Mouse (Mus musculus) gastrocnemius, adult 2 months (tissue): ENCODE data around the gene Rps6ka6. TPM values are rescaled to one million over a fixed set of nuclear protein-coding genes. Genes with fewer than 3 reads are reported as not detected.

ENCODE experiments used
- DNase-seq: peaks from one replicate; pipeline ENCODE4 v3.0.0; 2022
- H3K27ac ChIP-seq: fragments of 200-600 bp; 2 replicates; pipeline ENCODE4 v1.8.1; 2022; ENCODE audit warnings: mild to moderate bottlenecking
- H3K4me3 ChIP-seq: fragments of 200-600 bp; 2 replicates; pipeline ENCODE4 v1.8.1; 2022; ENCODE audit warnings: mild to moderate bottlenecking, moderate library complexity
- CTCF ChIP-seq: fragments of 200-600 bp; IDR thresholded peaks from 2 replicates; pipeline ENCODE4 v1.8.1; 2022; ENCODE audit warnings: antibody characterized with exemption, mild to moderate bottlenecking, moderate library complexity
- intact Hi-C: fragments of 180-260 bp; cut with DNase I; formaldehyde crosslinking; loops from one replicate; pipeline ENCODE4 v1.15.1; 2025
- long read RNA-seq, 2 experiments: library from polyadenylated mRNA; stranded (forward); transcript quantifications; one replicate each; pipeline ENCODE4 v2.0.0; 2021
- total RNA-seq, 2 experiments: library from RNA; stranded (reverse); gene quantifications; 2 replicates each; pipeline ENCODE4 v1.2.3; 2021

Gene Rps6ka6
- under 1 TPM; 0.13 to 0.75 TPM for total RNA-seq
- long read RNA-seq, experiment 1, result 0 reads
- long read RNA-seq, experiment 2, partial matches to known transcripts, result 0 of 1 reads
- long read RNA-seq, experiment 2, other reads (novel, unspliced or antisense), result 1 of 1 reads

- no peak within 1 kb of the TSS for H3K4me3 ChIP-seq
- DNase-seq, result no peak
- intact Hi-C loops, result no loop called here
Observed at GRCm38 (mm10) chrX:111537859-111538258, at the start of gene Rps6ka6. Gene Rps6ka6, minus strand, starts transcription at chrX:111537959.

GRCm38 (mm10) chrX:111577044-111577443 is 39.3 kb upstream of the Rps6ka6 start:
- no peak for DNase-seq
- no peak overlapping the region for H3K27ac ChIP-seq
- TF ChIP-seq CTCF, result no peak
- H3K4me3 ChIP-seq, result no peak overlapping the region
- intact Hi-C loops, result no loop called here

More at GRCm38 (mm10) chrX:111537859-111538258, at the start of gene Rps6ka6:
- H3K27ac ChIP-seq, result no peak within 1 kb of the TSS
- no peak for TF ChIP-seq CTCF

- DNase-seq, result no peak
- Histone ChIP-seq H3K27ac (no peak overlapping the region), H3K4me3 (no peak overlapping the region)
- intact Hi-C loops, result no loop called here
- no peak for TF ChIP-seq CTCF
Observed at GRCm38 (mm10) chrX:111518206-111518605, 19.6 kb downstream of the Rps6ka6 start.

GRCm38 (mm10) chrX:111463565-111464093 is 74.1 kb downstream of the Rps6ka6 start:
- intact Hi-C loops, result no loop called here
- no peak for TF ChIP-seq CTCF
- Histone ChIP-seq H3K4me3 (peak overlapping the region; percentile 75), H3K27ac (no peak overlapping the region)
- DNase-seq, result no peak

- H3K27ac ChIP-seq, result no peak overlapping the region
- H3K4me3 ChIP-seq, result peak overlapping the region; percentile 75
Observed at GRCm38 (mm10) chrX:111462833-111463564, 74.8 kb downstream of the Rps6ka6 start.

GRCm38 (mm10) chrX:111462495-111462832 is 75.3 kb downstream of the Rps6ka6 start:
- intact Hi-C loops, result no loop called here
- Histone ChIP-seq H3K27ac (no peak overlapping the region), H3K4me3 (peak overlapping the region; percentile 75)
- peak; percentile 14 for DNase-seq
- TF ChIP-seq CTCF, result no peak

More at GRCm38 (mm10) chrX:111462833-111463564, 74.8 kb downstream of the Rps6ka6 start:
- TF ChIP-seq CTCF, result no peak
- intact Hi-C loops, result no loop called here
- DNase-seq, result peak; percentile 31

GRCm38 (mm10) chrX:111462092-111462491 is 75.7 kb downstream of the Rps6ka6 start:
- intact Hi-C loops, result no loop called here
- no peak for TF ChIP-seq CTCF
- no peak overlapping the region for H3K27ac ChIP-seq

GRCm38 (mm10) chrX:111460166-111460565 is 77.6 kb downstream of the Rps6ka6 start:
- Histone ChIP-seq H3K27ac (no peak overlapping the region), H3K4me3 (no peak overlapping the region)
- TF ChIP-seq CTCF, result no peak
- no peak for DNase-seq
- intact Hi-C loops, result no loop called here

More at GRCm38 (mm10) chrX:111462092-111462491, 75.7 kb downstream of the Rps6ka6 start:
- DNase-seq, result no peak
- peak overlapping the region; percentile 75 for H3K4me3 ChIP-seq

GRCm38 (mm10) chrX:111436571-111436970 is 101.2 kb downstream of the Rps6ka6 start:
- DNase-seq, result no peak
- no peak for TF ChIP-seq CTCF
- intact Hi-C loops, result no loop called here
- Histone ChIP-seq H3K27ac (no peak overlapping the region), H3K4me3 (no peak overlapping the region)

- Histone ChIP-seq H3K27ac (no peak overlapping the region), H3K4me3 (no peak overlapping the region)
- no peak for TF ChIP-seq CTCF
- DNase-seq, result no peak
- intact Hi-C loops, result no loop called here
Observed at GRCm38 (mm10) chrX:111414775-111415174, 123.0 kb downstream of the Rps6ka6 start.

- no peak for TF ChIP-seq CTCF
- no peak for DNase-seq
- intact Hi-C loops, result no loop called here
- no peak overlapping the region for H3K27ac ChIP-seq
- no peak overlapping the region for H3K4me3 ChIP-seq
Observed at GRCm38 (mm10) chrX:111404816-111405215, 132.9 kb downstream of the Rps6ka6 start.

GRCm38 (mm10) chrX:111377020-111377419 is 160.7 kb downstream of the Rps6ka6 start:
- H3K4me3 ChIP-seq, result no peak overlapping the region
- intact Hi-C loops, result no loop called here
- no peak for TF ChIP-seq CTCF
- no peak overlapping the region for H3K27ac ChIP-seq
- no peak for DNase-seq

- intact Hi-C loops, result no loop called here
- Histone ChIP-seq H3K27ac (no peak overlapping the region), H3K4me3 (no peak overlapping the region)
- TF ChIP-seq CTCF, result no peak
- no peak for DNase-seq
Observed at GRCm38 (mm10) chrX:111374177-111374576, 163.6 kb downstream of the Rps6ka6 start.

Other genes with a start within 250 kb of the Rps6ka6 start
- gene Hdx, start 159.1 kb upstream of the Rps6ka6 start, total RNA-seq, result under 1 TPM; 0.08 to 0.17 TPM